Mouse (Mus musculus) liver, embryonic 13.5 days (tissue): Measurements from ENCODE around the gene Plxnb1. TPM values are rescaled to one million over a fixed set of nuclear protein-coding genes. Genes with fewer than 3 reads are reported as not detected.

Experiments
- ATAC-seq: fragments of 200-750 bp; cut with Nextera tagmentation; 2 replicates; pipeline ENCODE4 v1.8.0; 2017; ENCODE audit warnings: low read depth, mild to moderate bottlenecking, moderate number of reproducible peaks, moderate library complexity
- DNase-seq: peaks from one replicate; pipeline ENCODE4 v3.0.0; 2022
- H3K27ac ChIP-seq: fragments of 300-500 bp; sonication (generic); 2 replicates; pipeline ENCODE4 v1.5.1; 2015; ENCODE audit warnings: moderate library complexity, mild to moderate bottlenecking, inconsistent platforms
- H3K27me3 ChIP-seq: fragments of 300-500 bp; sonication (generic); 2 replicates; pipeline ENCODE4 v1.6.1; 2015; ENCODE audit warnings: mild to moderate bottlenecking, inconsistent platforms
- H3K36me3 ChIP-seq: fragments of 300-500 bp; sonication (generic); 2 replicates; pipeline ENCODE4 v1.6.1; 2015; ENCODE audit warnings: mild to moderate bottlenecking, inconsistent platforms
- H3K4me1 ChIP-seq: fragments of 300-500 bp; sonication (generic); replicated peaks from 2 replicates; pipeline ENCODE4 v1.6.1; 2015; ENCODE audit warnings: inconsistent platforms
- H3K4me2 ChIP-seq: fragments of 300-500 bp; sonication (generic); 2 replicates; pipeline ENCODE4 v1.6.1; 2015; ENCODE audit warnings: inconsistent platforms, mild to moderate bottlenecking, moderate library complexity
- H3K4me3 ChIP-seq: fragments of 300-500 bp; sonication (generic); replicated peaks from 2 replicates; pipeline ENCODE4 v1.5.1; 2015; ENCODE audit warnings: mild to moderate bottlenecking, inconsistent platforms
- H3K9ac ChIP-seq: fragments of 300-500 bp; sonication (generic); 2 replicates; pipeline ENCODE4 v1.6.1; 2015; ENCODE audit warnings: mild to moderate bottlenecking, inconsistent platforms
- H3K9me3 ChIP-seq: fragments of 300-500 bp; sonication (generic); replicated peaks from 2 replicates; pipeline ENCODE4 v1.6.1; 2016; ENCODE audit warnings: inconsistent platforms
- polyA plus RNA-seq: library from polyadenylated mRNA; unstranded; fragments of >200 nt; fragmentation: Nextera tagmentation; extraction: Ambion mirVana; gene quantifications from 2 replicates; pipeline ENCODE4 v1.2.1, GENCODE M21; 2015

The Plxnb1 gene
- polyA plus RNA-seq, 1 experiment from 2014 or later = 2.3 TPM

DNA sequence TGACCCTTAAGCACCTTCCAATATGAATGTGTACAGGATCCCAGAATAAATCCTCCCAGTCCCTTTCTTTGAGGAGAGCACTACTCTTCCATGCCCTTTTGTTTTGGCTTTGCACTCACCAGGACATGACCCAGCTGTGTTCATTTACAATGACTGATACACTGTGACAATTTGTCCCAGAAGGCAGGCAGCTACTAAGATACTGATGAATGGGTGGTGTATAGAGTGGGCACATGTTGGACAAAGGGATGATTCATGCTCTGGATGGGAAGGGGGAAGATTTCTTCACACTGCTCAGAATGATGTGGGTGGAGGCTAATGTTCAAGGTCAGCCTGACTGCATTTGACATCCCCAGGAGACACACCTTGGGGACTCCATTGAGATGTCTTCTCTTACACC lies 72.1 kb downstream of the Plxnb1 start:
- no peak for ATAC-seq
- no peak overlapping the region for H3K27ac ChIP-seq
- H3K4me2 ChIP-seq = no peak overlapping the region
- no peaks in the 10 kb centered on the region for H3K9me3 ChIP-seq
- no peak overlapping the region for H3K4me3 ChIP-seq
- no peaks in the 10 kb centered on the region for H3K4me1 ChIP-seq
- H3K27me3 ChIP-seq = no peaks in the 10 kb centered on the region
- no peak for DNase-seq
- no peak overlapping the region for H3K9ac ChIP-seq
- H3K36me3 ChIP-seq = no peaks in the 10 kb centered on the region

Other genes with a start within 250 kb of the Plxnb1 start
- 6.7 and 8.6 TPM in 2 replicates for gene Slc26a6, start 242.1 kb upstream of the Plxnb1 start, polyA plus RNA-seq
- gene Tmem89, start 180.8 kb upstream of the Plxnb1 start, polyA plus RNA-seq = not detected in 2 replicates
- 354 and 355 TPM in 2 replicates for gene Uqcrc1, start 158.8 kb upstream of the Plxnb1 start, polyA plus RNA-seq
- gene Col7a1, start 141.8 kb upstream of the Plxnb1 start, polyA plus RNA-seq = 0.28 and 0.38 TPM in 2 replicates
- not detected in 2 replicates for gene Ucn2, start 109.4 kb upstream of the Plxnb1 start, polyA plus RNA-seq
- gene Pfkfb4, start 103.6 kb upstream of the Plxnb1 start, polyA plus RNA-seq = 2.3 and 2.5 TPM in 2 replicates
- 20.0 and 21.8 TPM in 2 replicates for gene Shisa5, start 56.8 kb upstream of the Plxnb1 start, polyA plus RNA-seq
- 7.4 and 8.9 TPM in 2 replicates for gene Trex1, start 35.7 kb upstream of the Plxnb1 start, polyA plus RNA-seq
- gene Atrip, start 21.3 kb upstream of the Plxnb1 start, polyA plus RNA-seq = 12.6 and 12.7 TPM in 2 replicates
- 14.6 and 14.7 TPM in 2 replicates for gene Ccdc51, start 12.9 kb upstream of the Plxnb1 start, polyA plus RNA-seq
- 480 and 506 TPM in 2 replicates for gene Tma7, start 12.8 kb upstream of the Plxnb1 start, polyA plus RNA-seq
- gene Fbxw21, start 66.7 kb downstream of the Plxnb1 start, polyA plus RNA-seq = not detected in 2 replicates
- gene Fbxw13, start 100.6 kb downstream of the Plxnb1 start, polyA plus RNA-seq = not detected in 2 replicates
- not detected in 2 replicates for gene Fbxw20, start 139.4 kb downstream of the Plxnb1 start, polyA plus RNA-seq
- gene Fbxw14, start 192.3 kb downstream of the Plxnb1 start, polyA plus RNA-seq = not detected in 2 replicates
- not detected in 2 replicates for gene Fbxw28, start 244.3 kb downstream of the Plxnb1 start, polyA plus RNA-seq